Mouse (Mus musculus): ENCODE data around the gene Mthfd1l.

DNA sequence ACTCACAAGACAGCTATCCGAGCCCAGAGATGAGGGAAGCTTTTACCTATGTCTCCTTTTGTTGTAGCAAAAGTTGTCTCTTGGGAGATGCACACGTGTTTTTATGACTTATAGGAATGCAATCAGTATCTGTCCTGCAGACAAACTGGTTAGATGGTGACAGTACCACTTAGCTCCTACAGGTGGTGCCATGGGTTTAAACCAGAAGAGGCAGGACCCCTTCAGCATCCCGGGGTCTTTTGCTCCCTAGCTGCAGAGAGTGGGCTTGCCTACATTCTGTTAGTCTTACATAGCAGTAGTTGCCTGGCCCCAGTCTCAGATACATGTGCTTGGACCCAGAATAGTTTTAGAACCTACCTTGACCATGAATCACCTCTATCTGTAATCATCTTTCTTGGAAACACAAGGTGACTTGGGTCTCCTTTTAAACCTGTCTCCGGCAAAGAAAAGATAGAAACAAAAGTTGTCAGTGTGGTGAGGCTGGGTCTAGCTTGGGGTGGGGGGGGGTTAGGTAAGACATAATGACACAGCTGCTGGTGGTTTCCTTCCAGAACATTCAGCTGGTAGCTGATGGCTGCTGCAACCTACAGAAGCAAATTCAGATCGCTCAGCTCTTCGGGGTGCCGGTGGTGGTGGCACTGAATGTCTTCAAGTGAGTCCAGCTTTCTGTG is 116.0 kb downstream of the Mthfd1l start:
- TF ChIP-seq CTCF (IDR thresholded peaks at IDR 0.05; ENCODE audit: low read depth, low read length), result no peak
- TF ChIP-seq POLR2AphosphoS5 (IDR thresholded peaks at IDR 0.05; ENCODE audit: insufficient replicate concordance, low read depth, low read length), result no peak
- no peak for TF ChIP-seq GATA1 (IDR thresholded peaks at IDR 0.05; ENCODE audit: borderline replicate concordance, low read length)
